Mouse (Mus musculus) neural tube, postnatal 0 days (tissue): ENCODE measurements around the gene Ctsq. TPM values are rescaled to one million over a fixed set of nuclear protein-coding genes. Genes with fewer than 3 reads are reported as not detected.

Source experiments
- polyA plus RNA-seq: library from polyadenylated mRNA; unstranded; fragments of >200 nt; fragmentation: Nextera tagmentation; extraction: Ambion mirVana; gene quantifications from 2 replicates; pipeline ENCODE4 v1.2.1, GENCODE M21; 2015

The Ctsq gene
- not detected in 2 replicates for polyA plus RNA-seq

DNA sequence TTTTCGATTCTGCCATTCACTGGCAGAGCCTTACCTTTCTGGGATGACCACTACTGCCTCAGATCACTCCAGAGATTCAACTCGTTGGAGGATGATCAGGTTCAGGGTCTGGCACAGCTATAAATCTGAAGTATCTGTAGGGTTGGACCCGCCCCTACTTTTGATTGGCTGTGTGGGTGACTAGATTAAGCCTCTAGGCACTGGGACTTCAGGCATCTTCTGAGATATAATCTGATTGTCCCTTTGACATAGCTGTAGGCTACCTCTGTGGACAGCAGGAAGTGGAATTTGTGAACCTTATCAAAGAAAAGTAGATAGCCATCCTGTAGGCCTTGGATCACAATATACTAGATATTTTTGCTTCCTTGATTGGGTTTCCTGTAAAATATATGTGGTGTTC, at the start of gene Ctsq:
Gene Ctsq, minus strand, starts transcription at position 101 of the 400 bp plus-strand sequence.

DNA sequence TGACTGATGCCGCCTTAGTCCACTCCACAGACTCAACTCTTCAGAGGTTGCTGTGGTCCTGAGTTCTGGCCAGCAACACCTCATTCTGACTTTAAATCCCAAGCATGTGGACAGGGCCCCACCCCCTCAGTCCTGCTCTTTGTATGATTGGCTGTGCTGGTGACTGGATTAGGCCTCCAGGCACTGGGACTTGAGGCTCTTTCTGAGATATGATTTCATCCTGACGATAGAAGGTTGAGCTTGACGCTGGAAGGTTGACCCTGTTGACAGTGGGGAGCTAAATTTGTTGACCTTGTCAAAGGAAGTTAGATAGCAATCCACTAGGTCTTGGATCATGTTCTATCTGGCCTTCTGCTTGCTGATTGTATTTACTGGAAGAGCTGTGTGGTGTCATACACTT, 34.6 kb downstream of the Ctsq start, which contains the start of gene Ctsj:
Gene Ctsj, minus strand, starts transcription at position 101 of the 400 bp plus-strand sequence.

Other genes starting within 250 kb of the Ctsq start
- not detected in 2 replicates for gene Ctsll3, start 237.8 kb downstream of the Ctsq start, polyA plus RNA-seq
- gene 4930486L24Rik, start 176.2 kb downstream of the Ctsq start, polyA plus RNA-seq, result not detected in 2 replicates
- gene Gm49392, start 143.7 kb downstream of the Ctsq start, polyA plus RNA-seq, result 0.28 and 0.37 TPM in 2 replicates
- 2.3 and 3.4 TPM in 2 replicates for gene Ctla2b, start 143.2 kb downstream of the Ctsq start, polyA plus RNA-seq
- not detected in 2 replicates for gene Tpbpb, start 135.8 kb downstream of the Ctsq start, polyA plus RNA-seq
- not detected in 2 replicates for gene Gm49393, start 105.0 kb downstream of the Ctsq start, polyA plus RNA-seq
- 1.1 and 2.2 TPM in 2 replicates for gene Gm49391, start 104.1 kb downstream of the Ctsq start, polyA plus RNA-seq
- gene Ctla2a, start 104.0 kb downstream of the Ctsq start, polyA plus RNA-seq, result 34.1 and 37.4 TPM in 2 replicates
- gene Tpbpa, start 98.6 kb downstream of the Ctsq start, polyA plus RNA-seq, result not detected in 2 replicates
- gene Ctsj, start 34.7 kb downstream of the Ctsq start, polyA plus RNA-seq, result not detected in 2 replicates
- not detected in 2 replicates for gene Ctsr, start 123.6 kb upstream of the Ctsq start, polyA plus RNA-seq
- gene Cts6, start 162.8 kb upstream of the Ctsq start, polyA plus RNA-seq, result not detected in 2 replicates
- not detected in 2 replicates for gene Cts8, start 214.7 kb upstream of the Ctsq start, polyA plus RNA-seq
- gene Gm49398, start 248.2 kb upstream of the Ctsq start, polyA plus RNA-seq, result not detected in 2 replicates